Mouse (Mus musculus) cerebellum, adult 11-12 months (tissue): ENCODE measurements at regions not wholly inside any gene's neighbourhood (a gene's known extent, or its start where the extent isn't known, plus 50 kb on each side); places are given as distances from the start of the nearest gene placed in this dataset.

Source experiments
- DNase-seq: peaks from one replicate; pipeline ENCODE4 v3.0.0; 2022

GRCm38 (mm10) chr10:21783478-21783877, 98.5 kb upstream of the Sgk1 start:
- DNase-seq, result no peak

- no peak for DNase-seq
Observed at GRCm38 (mm10) chr10:21785110-21785509, 96.9 kb upstream of the Sgk1 start.

- no peak for DNase-seq
Observed at GRCm38 (mm10) chr10:21785785-21786184, 96.2 kb upstream of the Sgk1 start.

- no peak for DNase-seq
Observed at GRCm38 (mm10) chr10:21789847-21790530, 92.0 kb upstream of the Sgk1 start.

- no peak for DNase-seq
Observed at GRCm38 (mm10) chr10:21790991-21791390, 91.0 kb upstream of the Sgk1 start.

GRCm38 (mm10) chr10:21792431-21792830, 89.6 kb upstream of the Sgk1 start:
- DNase-seq, result no peak

- DNase-seq, result no peak
Observed at GRCm38 (mm10) chr10:21793641-21794040, 88.3 kb upstream of the Sgk1 start.

- no peak for DNase-seq
Observed at GRCm38 (mm10) chr10:21796386-21796785, 85.6 kb upstream of the Sgk1 start.

- no peak for DNase-seq
Observed at GRCm38 (mm10) chr10:21798103-21798502, 83.9 kb upstream of the Sgk1 start.

GRCm38 (mm10) chr10:21801556-21801955, 80.4 kb upstream of the Sgk1 start:
- DNase-seq, result no peak

- DNase-seq, result no peak
Observed at GRCm38 (mm10) chr10:21803184-21803583, 78.8 kb upstream of the Sgk1 start.

GRCm38 (mm10) chr10:21804761-21805160, 77.2 kb upstream of the Sgk1 start:
- no peak for DNase-seq

GRCm38 (mm10) chr10:21805606-21806005, 76.4 kb upstream of the Sgk1 start:
- DNase-seq, result no peak

- no peak for DNase-seq
Observed at GRCm38 (mm10) chr10:21806716-21807115, 75.3 kb upstream of the Sgk1 start.

GRCm38 (mm10) chr10:21819686-21820085, 62.3 kb upstream of the Sgk1 start:
- no peak for DNase-seq

- DNase-seq, result no peak
Observed at GRCm38 (mm10) chr10:21821421-21821820, 60.6 kb upstream of the Sgk1 start.

- no peak for DNase-seq
Observed at GRCm38 (mm10) chr10:21824418-21825025, 57.5 kb upstream of the Sgk1 start.

GRCm38 (mm10) chr10:21826793-21827504, 55.0 kb upstream of the Sgk1 start:
- DNase-seq, result no peak

- DNase-seq, result no peak
Observed at GRCm38 (mm10) chr10:21827505-21827844, 54.5 kb upstream of the Sgk1 start.

GRCm38 (mm10) chr10:21828432-21829061, 53.4 kb upstream of the Sgk1 start:
- DNase-seq, result no peak

- no peak for DNase-seq
Observed at GRCm38 (mm10) chr10:21829062-21829731, 52.8 kb upstream of the Sgk1 start.

- DNase-seq, result no peak
Observed at GRCm38 (mm10) chr10:21831002-21831696, 50.8 kb upstream of the Sgk1 start.
